In genomic region chr9:96394910-96395690, GRCm38 (mm10) we compare ENCODE assay signal across 9 mouse cellular contexts. TPM values are rescaled to one million over a fixed set of nuclear protein-coding genes. Genes with fewer than 3 reads are reported as not detected.
DNase-seq lines count a peak whose midpoint lies in the region; ATAC-seq and TF ChIP-seq lines count a peak whose summit lies in the region.
"Had no signal": no experiment of that assay in that cellular context is flagged by ENCODE, and none has a peak within 500 bp of the region (broad histone marks: within the 10 kb centered on the region; RNA-seq: fewer than 3 reads in every experiment).

No protein-coding gene starts in this region.

- TF ChIP-seq EP300 in MEL (IDR thresholded peaks at IDR 0.05; ENCODE audit: low read depth in 1 of 2, low read length in 2 of 2): peak; percentile 27 to 51; a peak in 3 of 4 replicates

- H3K27me3 ChIP-seq in MEL (ENCODE audit: control insufficient read depth in 1 of 2, insufficient read depth in 2 of 2, low read length in 2 of 2): no peaks in the 10 kb centered on the region
- H3K27me3 ChIP-seq in liver, adult 2 months (ENCODE audit: control insufficient read depth, insufficient read depth, low read length): peaks cover 4% of the 10 kb centered on the region; the same call in 1 of the 2 replicates
- H3K27me3 ChIP-seq in hindbrain, embryonic 13.5 days: no peaks in the 10 kb centered on the region

- no peak overlapping the region for H3K4me2 ChIP-seq in hindbrain, embryonic 13.5 days

- WGBS in liver, adult 2 months: 68% methylated on average over 16 of the region's 16 CpGs
- WGBS in hindbrain, embryonic 13.5 days: 79% methylated on average over 16 of the region's 16 CpGs

- H3K4me3 ChIP-seq in gastrocnemius, adult 2 months: no peak overlapping the region
- peak overlapping the region; percentile 26 to 33 for H3K4me3 ChIP-seq in MEL (ENCODE audit: control insufficient read depth in 1 of 2, insufficient read depth in 1 of 2, low read depth in 2 of 2, low read length in 2 of 2)
- H3K4me3 ChIP-seq in liver, adult 2 months (ENCODE audit: insufficient read depth, low read depth, low read length): no peak overlapping the region
- no peak overlapping the region for H3K4me3 ChIP-seq in hindbrain, embryonic 13.5 days

- peak overlapping the region; percentile 33 for H3K9ac ChIP-seq in MEL (ENCODE audit: control insufficient read depth, low read depth, low read length, poor library complexity, severe bottlenecking)
- no peak overlapping the region for H3K9ac ChIP-seq in liver, adult 2 months (ENCODE audit: low read depth, low read length)
- no peak overlapping the region for H3K9ac ChIP-seq in hindbrain, embryonic 13.5 days

- no peak for TF ChIP-seq RAD21 in MEL (IDR thresholded peaks at IDR 0.05; ENCODE audit: low read depth, low read length)

- intact Hi-C loops in gastrocnemius, adult 2 months (cut with DNase I): no loop called here

- no peak for TF ChIP-seq CTCF in gastrocnemius, adult 2 months (IDR thresholded peaks at IDR 0.05)
- no peak for TF ChIP-seq CTCF in MEL (IDR thresholded peaks at IDR 0.05 in 2 of 3, conservative IDR thresholded peaks at IDR 0.05 in 1 of 3; ENCODE audit: control insufficient read depth in 1 of 3, insufficient read depth in 1 of 3, low read depth in 2 of 3, low read length in 3 of 3, poor library complexity in 1 of 3, severe bottlenecking in 1 of 3)
- TF ChIP-seq CTCF in liver, adult 2 months (IDR thresholded peaks at IDR 0.05; ENCODE audit: low read depth, low read length): no peak

- peaks cover 0 to 16% of the 10 kb centered on the region in 2 experiments; a peak in 3 of 4 replicates for H3K4me1 ChIP-seq in MEL (ENCODE audit: control insufficient read depth in 1 of 2, insufficient read depth in 2 of 2, low read length in 2 of 2)
- H3K4me1 ChIP-seq in liver, adult 2 months (ENCODE audit: control insufficient read depth, insufficient read depth, low read length): no peaks in the 10 kb centered on the region
- H3K4me1 ChIP-seq in hindbrain, embryonic 13.5 days (replicated peaks): 0 out of 2 replicates have a peak, but pooled peaks cover 4% of the 10 kb centered on the region

- no peak for ATAC-seq in hindbrain, embryonic 13.5 days (ENCODE audit: low FRiP score)

- peaks cover 0 to 5% of the 10 kb centered on the region in 2 experiments; a peak in 1 of 4 replicates for H3K36me3 ChIP-seq in MEL (ENCODE audit: control insufficient read depth in 1 of 2, insufficient read depth in 2 of 2, low read length in 2 of 2)
- no peaks in the 10 kb centered on the region for H3K36me3 ChIP-seq in liver, adult 2 months (ENCODE audit: control insufficient read depth, insufficient read depth, low read length)
- no peaks in the 10 kb centered on the region for H3K36me3 ChIP-seq in hindbrain, embryonic 13.5 days

- no peaks in the 10 kb centered on the region for H3K79me2 ChIP-seq in MEL (ENCODE audit: control insufficient read depth, insufficient read depth, low read length, poor library complexity)
- no peaks in the 10 kb centered on the region for H3K79me2 ChIP-seq in liver, adult 2 months (ENCODE audit: control insufficient read depth, insufficient read depth, low read length)

- no peaks in the 10 kb centered on the region for H3K9me3 ChIP-seq in MEL (replicated peaks; ENCODE audit: insufficient read depth, low read length)
- H3K9me3 ChIP-seq in hindbrain, embryonic 13.5 days: no peaks in the 10 kb centered on the region

- no peak for DNase-seq in gastrocnemius, adult 2 months
- no peak for DNase-seq in gastrocnemius, postnatal 4 days (ENCODE audit: low spot score in 2 of 2)
- peak; percentile 76 for DNase-seq in MEL (ENCODE audit: low read depth, low spot score)
- peak; percentile 29 for DNase-seq in liver, adult 2 months (ENCODE audit: extremely low read depth, low read depth, low spot score)
- peak; percentile 50 to 52 for DNase-seq in natural killer cell, adult 2 months (ENCODE audit: low spot score in 2 of 2)
- DNase-seq in ovary, postnatal 10 days (ENCODE audit: low spot score): no peak
- DNase-seq in cerebellum, adult 11-12 months: no peak
- DNase-seq: kidney, adult 18-20 months had no signal

- no peak for TF ChIP-seq POLR2A in MEL (IDR thresholded peaks at IDR 0.05; ENCODE audit: control insufficient read depth in 1 of 2, insufficient read depth in 1 of 2, low read depth in 1 of 2, low read length in 2 of 2, poor library complexity in 1 of 2)
- no peak for TF ChIP-seq POLR2A in liver, adult 2 months (IDR thresholded peaks at IDR 0.05; ENCODE audit: extremely low read depth, insufficient read depth, low read length)

- H3K27ac ChIP-seq in gastrocnemius, adult 2 months: peak overlapping the region; percentile 64
- peak overlapping the region; percentile 21 for H3K27ac ChIP-seq in MEL (ENCODE audit: control insufficient read depth, low read depth, low read length)
- H3K27ac ChIP-seq in liver, adult 2 months (replicated peaks; ENCODE audit: insufficient read depth, low read depth, low read length): peak overlapping the region; percentile 30
- no peak overlapping the region for H3K27ac ChIP-seq in hindbrain, embryonic 13.5 days

TF ChIP-seq in MEL, 35 proteins besides CTCF, POLR2A, EP300 and RAD21:
- TF ChIP-seq ZNF384 (IDR thresholded peaks at IDR 0.05; ENCODE audit: low read depth, low read length) (peak; percentile 69), SIN3A (IDR thresholded peaks at IDR 0.05; ENCODE audit: low read length) (peak; percentile 55), RCOR1 (IDR thresholded peaks at IDR 0.05; ENCODE audit: low read depth, low read length) (peak; percentile 52; the same call in 1 of the 2 replicates), UBTF (IDR thresholded peaks at IDR 0.05; ENCODE audit: borderline replicate concordance, insufficient read depth, low read depth, low read length) (no peak), ETS1 (IDR thresholded peaks at IDR 0.05; ENCODE audit: low read depth, low read length) (peak; percentile 45; the same call in 1 of the 2 replicates), NELFE (IDR thresholded peaks at IDR 0.05; ENCODE audit: low read depth, low read length) (peak; percentile 17; the same call in 1 of the 2 replicates), CHD2 (IDR thresholded peaks at IDR 0.05; ENCODE audit: low read length) (0 out of 2 replicates have a peak, but pooled peaks have one; percentile 15), MAZ (IDR thresholded peaks at IDR 0.05; ENCODE audit: low read depth, low read length) (peak; percentile 73), KAT2A (conservative IDR thresholded peaks at IDR 0.05; ENCODE audit: low read depth, low read length) (no peak), ELF1 (IDR thresholded peaks at IDR 0.05; ENCODE audit: low read depth, low read length) (0 out of 2 replicates have a peak, but pooled peaks have one; percentile 42), POLR2AphosphoS5 (IDR thresholded peaks at IDR 0.05; ENCODE audit: borderline replicate concordance, low read depth, low read length) (no peak), MXI1 (IDR thresholded peaks at IDR 0.05; ENCODE audit: low read depth, low read length) (peak; percentile 51), TAL1 (IDR thresholded peaks at IDR 0.05; ENCODE audit: low read length) (no peak), MAFK (IDR thresholded peaks at IDR 0.05; ENCODE audit: borderline replicate concordance, low read depth, low read length) (no peak), HCFC1 (IDR thresholded peaks at IDR 0.05; ENCODE audit: low read depth, low read length) (0 out of 2 replicates have a peak, but pooled peaks have one; percentile 13), BHLHE40 (IDR thresholded peaks at IDR 0.05; ENCODE audit: borderline replicate concordance, low read depth, low read length) (no peak)
TF ChIP-seq in MEL: peak in this region for 10.

RNA-seq across cellular contexts. Expression of gene Atp1b3, which starts 30.9 kb away (rescaled TPM):
- total RNA-seq in gastrocnemius, adult 2 months (2021): 10 to 100 TPM; 31.2 to 31.4 TPM
- total RNA-seq in gastrocnemius, postnatal 4 days (2021): 10 to 100 TPM; 76.5 to 84.8 TPM
- 57.8 TPM in 2 replicates for total RNA-seq in MEL (2012; rRNA removed)
- polyA plus RNA-seq in MEL (2012; ENCODE audit: insufficient read depth in 1 of 2, insufficient read length in 2 of 2, low read depth in 1 of 2, low replicate concordance in 2 of 2, missing spikeins in 1 of 2): 10 to 100 TPM in 1 of 2 experiments, not detected in 1; 70.6 TPM
- 22.3 and 28.0 TPM in 2 replicates for total RNA-seq in liver, adult 2 months (2014; rRNA removed)
- 13.5 and 14.7 TPM in 2 replicates for polyA plus RNA-seq in liver, adult 2 months (2012; rRNA removed)
- 176 and 187 TPM in 2 replicates for polyA plus RNA-seq in hindbrain, embryonic 13.5 days (2015; fragmentation: Nextera tagmentation; extraction: Ambion mirVana)

Comparison
In these comparisons a context has a peak if more than half of its experiments do, and no peak if none do; other contexts are left out.
1. DNase-seq: peak in MEL (single experiment), liver, adult 2 months (single experiment) and natural killer cell, adult 2 months (2 of 2); none in gastrocnemius, adult 2 months (single experiment), gastrocnemius, postnatal 4 days (0 of 2), ovary, postnatal 10 days (single experiment) and cerebellum, adult 11-12 months (single experiment).
2. H3K4me3 ChIP-seq: peak in MEL (2 of 2); none in gastrocnemius, adult 2 months (single experiment), liver, adult 2 months (single experiment) and hindbrain, embryonic 13.5 days (single experiment).